Mouse (Mus musculus): ENCODE data around the gene Nanog.

The Nanog gene

DNA sequence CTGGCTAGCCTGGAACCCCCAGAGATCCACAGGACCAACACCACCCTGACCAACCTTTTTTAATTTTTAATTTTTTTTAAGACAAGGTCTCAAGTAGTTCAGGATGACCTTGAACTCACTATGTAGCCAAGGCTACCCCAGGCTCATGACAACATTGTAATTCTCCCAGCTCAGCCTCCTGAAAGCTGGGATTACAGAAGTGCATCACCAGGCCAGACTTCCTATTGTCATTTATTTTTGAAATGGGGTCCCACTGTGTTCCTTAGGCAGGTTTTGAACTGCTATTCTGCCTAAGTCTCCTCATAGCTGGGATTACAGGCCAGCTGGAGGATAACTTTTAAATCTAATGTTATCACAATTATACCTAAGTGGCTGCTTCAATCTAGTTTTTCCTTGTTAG lies 54.6 kb downstream of the Nanog start:
- DNase-seq (ENCODE audit: extremely low read depth, insufficient read length, low spot score) = no peak

- no peak for DNase-seq (ENCODE audit: extremely low read depth, insufficient read length, low spot score)
Measured at GRCm38 (mm10) chr6:122762480-122762879, 55.2 kb downstream of the Nanog start.

GRCm38 (mm10) chr6:122762952-122763700 lies 55.8 kb downstream of the Nanog start:
- no peak for DNase-seq (ENCODE audit: extremely low read depth, insufficient read length, low spot score)

DNA sequence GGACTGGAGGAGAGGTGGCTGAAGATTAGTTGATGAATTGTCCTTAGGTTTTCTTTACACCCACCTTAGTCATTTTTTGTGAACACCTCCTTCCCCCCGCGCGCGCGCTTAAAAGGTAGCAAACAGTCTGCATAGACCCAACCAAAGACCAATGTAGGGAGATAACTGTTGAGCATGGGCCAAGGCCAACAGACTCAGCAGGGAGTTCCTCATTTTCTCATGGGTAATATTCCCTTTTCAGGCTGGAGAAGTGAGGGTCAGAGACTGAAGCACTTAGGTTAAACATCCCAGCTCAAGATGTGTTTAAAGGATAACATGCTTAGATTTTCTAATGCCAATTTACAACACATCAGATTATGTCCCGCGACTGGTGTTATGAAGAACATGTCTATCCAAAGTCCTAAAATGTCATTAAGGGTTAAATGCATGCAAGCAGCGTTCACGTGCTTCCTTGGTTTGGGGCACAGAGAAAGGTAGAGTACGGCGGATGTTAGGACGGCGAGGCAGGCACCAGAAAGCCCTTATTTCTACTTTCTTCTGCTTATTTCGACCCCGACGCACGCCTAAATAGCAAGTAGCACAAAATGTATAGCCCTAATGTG lies 56.7 kb downstream of the Nanog start:
- DNase-seq (ENCODE audit: extremely low read depth, insufficient read length, low spot score) = no peak
